Mouse (Mus musculus) hindbrain, embryonic 16.5 days (tissue): ENCODE data around the gene Selenow. TPM values are rescaled to one million over a fixed set of nuclear protein-coding genes. Genes with fewer than 3 reads are reported as not detected.

ENCODE experiments used
- ATAC-seq: fragments of 200-750 bp; cut with Nextera tagmentation; 2 replicates; pipeline ENCODE4 v1.8.0; 2017; ENCODE audit warnings: moderate TSS enrichment, moderate library complexity
- H3K27ac ChIP-seq: fragments of 300-500 bp; sonication (generic); 2 replicates; pipeline ENCODE4 v1.5.1; 2014; ENCODE audit warnings: low read depth, mild to moderate bottlenecking, control low read depth, low read length, moderate library complexity
- H3K27me3 ChIP-seq: fragments of 300-500 bp; sonication (generic); replicated peaks from 2 replicates; pipeline ENCODE4 v1.6.1; 2014; ENCODE audit warnings: low read length; ENCODE audit not compliant: control insufficient read depth, insufficient read depth
- H3K36me3 ChIP-seq: fragments of 300-500 bp; sonication (generic); 2 replicates; pipeline ENCODE4 v1.6.1; 2014; ENCODE audit warnings: mild to moderate bottlenecking, low read length, moderate library complexity, mixed read lengths; ENCODE audit not compliant: control insufficient read depth, insufficient read depth
- H3K4me1 ChIP-seq: fragments of 300-500 bp; sonication (generic); 2 replicates; pipeline ENCODE4 v1.6.1; 2014; ENCODE audit warnings: low read depth, low read length; ENCODE audit not compliant: control insufficient read depth, insufficient read depth
- H3K4me2 ChIP-seq: fragments of 300-500 bp; sonication (generic); 2 replicates; pipeline ENCODE4 v1.6.1; 2014; ENCODE audit warnings: mild to moderate bottlenecking, low read length, control low read depth, moderate library complexity
- H3K4me3 ChIP-seq: fragments of 300-500 bp; sonication (generic); 2 replicates; pipeline ENCODE4 v1.5.1; 2014; ENCODE audit warnings: mild to moderate bottlenecking, low read length, control low read depth, moderate library complexity
- H3K9ac ChIP-seq: fragments of 300-500 bp; sonication (generic); 2 replicates; pipeline ENCODE4 v1.6.1; 2014; ENCODE audit warnings: low read depth, mild to moderate bottlenecking, control low read depth, low read length, moderate library complexity
- H3K9me3 ChIP-seq: fragments of 300-500 bp; sonication (generic); 2 replicates; pipeline ENCODE4 v1.6.1; 2014; ENCODE audit warnings: mild to moderate bottlenecking, low read length, moderate library complexity; ENCODE audit not compliant: control insufficient read depth
- WGBS: fragments of 180-500 bp; shearing (Covaris S2); extraction: QIAGEN DNeasy Blood & Tissue Kit; methylation state at CpG from one replicate; pipeline ENCODE4 v1.1.7; 2014; 5-methylcytosine and 5-hydroxymethylcytosine counted together
- polyA plus RNA-seq: library from polyadenylated mRNA; unstranded; fragments of >200 nt; fragmentation: Nextera tagmentation; extraction: Ambion mirVana; gene quantifications from 2 replicates; pipeline ENCODE4 v1.2.1, GENCODE M21; 2015

Selenow gene
- 1,540 and 1,671 TPM in 2 replicates for polyA plus RNA-seq

DNA sequence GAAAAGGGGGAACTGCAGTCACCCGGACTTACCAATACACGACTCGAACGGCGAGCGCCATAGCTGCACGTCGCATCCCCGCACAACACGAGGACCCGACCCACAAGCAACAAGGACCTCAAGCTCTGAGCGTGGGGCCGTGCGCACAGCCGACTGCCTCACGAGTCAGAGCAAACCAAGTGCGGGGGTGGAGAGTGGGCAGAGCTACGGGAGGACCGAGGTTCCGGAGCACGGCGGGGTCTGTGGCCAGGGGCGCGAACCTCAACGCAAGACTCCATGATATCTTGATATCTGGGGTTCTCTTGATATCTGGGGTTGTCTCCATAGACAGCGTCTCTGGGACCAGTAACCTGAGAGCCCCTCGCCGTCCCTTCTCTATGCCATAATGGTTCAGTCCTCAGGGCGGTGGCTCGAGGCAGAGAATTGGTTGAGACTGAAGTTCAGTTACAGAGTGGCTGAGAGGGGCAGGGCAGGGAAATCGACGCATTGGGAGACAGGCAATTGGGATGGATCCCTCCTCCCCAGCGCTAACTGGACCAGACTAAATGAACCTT, at the start of gene Selenow:
Gene Selenow (minus strand): TSS at position 183 of the 554 bp plus-strand sequence.
- Histone ChIP-seq H3K9ac (peak within 1 kb of the TSS; percentile 61), H3K4me1 (peaks cover 20% of the 10 kb centered on the region), H3K4me3 (peak within 1 kb of the TSS; percentile 55), H3K27me3 (no peaks in the 10 kb centered on the region), H3K36me3 (peaks cover 16% of the 10 kb centered on the region), H3K27ac (peak within 1 kb of the TSS; percentile 91), H3K4me2 (peak within 1 kb of the TSS; percentile 91), H3K9me3 (no peaks in the 10 kb centered on the region)
- WGBS: 0% methylated on average over 33 of the region's 33 CpGs
- ATAC-seq: peak; percentile 96

DNA sequence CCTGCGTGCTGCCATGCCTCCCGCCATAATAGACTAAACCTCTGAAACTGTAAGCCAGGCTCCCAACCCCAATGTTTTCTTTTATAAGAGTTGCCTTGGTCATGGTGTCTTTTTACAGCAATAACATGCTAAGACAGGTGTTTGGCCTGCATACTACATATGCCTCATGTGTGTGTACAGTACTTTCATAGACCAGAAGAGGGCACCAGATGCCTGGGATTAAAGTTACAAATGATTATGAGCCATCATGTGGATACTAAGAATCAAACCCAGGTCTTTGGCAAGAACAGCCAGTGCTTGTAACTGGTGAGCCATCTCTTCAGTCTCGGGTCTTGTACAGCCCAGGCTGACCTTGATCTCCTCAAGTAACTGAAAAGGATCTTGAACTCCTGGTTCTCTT, 47.5 kb upstream of the Selenow start:
- Histone ChIP-seq H3K36me3 (peaks cover 31% of the 10 kb centered on the region), H3K4me2 (no peak overlapping the region), H3K9me3 (no peaks in the 10 kb centered on the region), H3K4me1 (no peaks in the 10 kb centered on the region), H3K4me3 (no peak overlapping the region), H3K27me3 (no peaks in the 10 kb centered on the region), H3K9ac (no peak overlapping the region), H3K27ac (no peak overlapping the region)
- WGBS: 82% methylated on average over 3 of the region's 3 CpGs
- ATAC-seq: no peak

GRCm38 (mm10) chr7:15968322-15968721, 46.1 kb upstream of the Selenow start:
- H3K27ac ChIP-seq: no peak overlapping the region
- no peaks in the 10 kb centered on the region for H3K27me3 ChIP-seq
- no peak overlapping the region for H3K4me2 ChIP-seq
- 88% methylated on average over 8 of the region's 8 CpGs for WGBS
- H3K4me1 ChIP-seq: no peaks in the 10 kb centered on the region
- no peak for ATAC-seq
- H3K9me3 ChIP-seq: no peaks in the 10 kb centered on the region
- peaks cover 25% of the 10 kb centered on the region for H3K36me3 ChIP-seq
- no peak overlapping the region for H3K9ac ChIP-seq
- no peak overlapping the region for H3K4me3 ChIP-seq

DNA sequence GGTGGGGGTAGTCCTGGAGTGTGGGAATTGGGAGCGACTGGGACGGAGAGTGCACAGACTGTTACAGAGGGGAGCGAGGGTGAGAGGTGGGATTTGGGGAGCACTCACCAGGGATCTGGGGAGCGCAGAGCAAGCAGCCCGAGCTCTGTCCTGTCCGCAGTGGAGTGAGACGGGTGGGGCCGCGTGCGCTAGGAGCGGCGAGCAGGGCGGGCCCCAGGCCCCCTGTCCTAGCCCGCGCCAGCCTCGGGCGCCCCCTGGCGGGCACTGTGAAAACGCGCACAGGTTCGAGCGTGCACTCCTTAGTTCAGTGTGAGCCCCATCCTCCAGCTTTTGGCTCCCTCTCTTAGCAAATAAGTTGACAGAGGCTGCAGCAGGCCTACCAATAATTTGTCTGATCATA, 45.1 kb upstream of the Selenow start, which contains the start of gene Ehd2:
Gene Ehd2 (minus strand): TSS at position 256 of the 400 bp plus-strand sequence.
- peak within 1 kb of the TSS; percentile 58 for H3K9ac ChIP-seq
- no peaks in the 10 kb centered on the region for H3K9me3 ChIP-seq
- H3K27ac ChIP-seq: no peak within 1 kb of the TSS
- ATAC-seq: peak; percentile 78
- no peaks in the 10 kb centered on the region for H3K27me3 ChIP-seq
- peaks cover 9% of the 10 kb centered on the region for H3K4me1 ChIP-seq
- WGBS: 0% methylated on average over 19 of the region's 22 CpGs
- H3K4me3 ChIP-seq: peak within 1 kb of the TSS; percentile 36
- peaks cover 15% of the 10 kb centered on the region for H3K36me3 ChIP-seq
- peak within 1 kb of the TSS; percentile 55 for H3K4me2 ChIP-seq

GRCm38 (mm10) chr7:15966489-15966888, 44.3 kb upstream of the Selenow start:
- Histone ChIP-seq H3K9me3 (no peaks in the 10 kb centered on the region), H3K4me2 (peak overlapping the region; percentile 55), H3K4me1 (peaks cover 14% of the 10 kb centered on the region), H3K27ac (no peak overlapping the region), H3K4me3 (no peak overlapping the region), H3K27me3 (no peaks in the 10 kb centered on the region), H3K36me3 (peaks cover 7% of the 10 kb centered on the region), H3K9ac (no peak overlapping the region)
- ATAC-seq: no peak
- WGBS: 84% methylated on average over 3 of the region's 3 CpGs

DNA sequence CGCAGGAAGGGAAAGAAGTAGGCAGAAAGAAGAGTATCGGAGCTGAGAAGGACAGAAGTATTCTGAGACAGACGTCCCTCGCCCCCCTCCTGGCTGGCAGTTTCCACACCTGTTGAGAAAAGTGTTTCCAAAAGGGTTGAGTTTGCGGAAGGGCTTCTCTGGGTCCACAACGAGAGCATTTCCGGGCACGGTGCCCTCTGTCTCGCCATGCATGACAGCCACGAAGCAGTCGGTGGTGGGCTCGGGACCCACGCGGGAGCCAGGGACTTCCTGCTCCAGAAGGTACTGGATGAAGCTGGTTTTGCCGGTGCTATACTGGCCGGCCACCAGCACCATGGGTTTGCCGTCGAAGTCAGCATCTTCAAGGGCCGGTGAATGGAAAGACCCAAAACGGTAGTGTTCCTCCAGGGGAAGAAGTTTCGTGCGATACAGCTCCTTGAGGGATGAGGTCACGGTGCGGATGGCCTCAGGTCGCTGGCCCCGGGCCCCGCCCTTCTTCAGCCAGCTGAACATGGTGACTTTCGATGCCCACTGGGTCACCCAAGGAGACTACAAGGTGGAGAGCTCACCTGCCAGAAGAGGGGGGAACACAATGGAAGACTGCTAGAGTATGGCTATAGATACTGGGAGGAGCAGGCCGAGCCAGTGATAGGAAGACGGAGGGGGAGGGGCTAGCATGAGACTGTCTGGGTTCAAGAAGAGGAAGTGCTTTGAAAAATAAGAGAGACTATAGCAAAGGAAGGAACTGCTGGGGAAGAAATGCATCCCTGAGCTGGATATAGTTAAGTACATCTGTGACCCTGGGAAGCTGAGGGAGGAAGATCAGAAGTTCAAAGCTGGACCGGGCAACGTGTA, 41.8 kb upstream of the Selenow start:
- Histone ChIP-seq H3K9ac (no peak overlapping the region), H3K36me3 (no peaks in the 10 kb centered on the region), H3K4me2 (no peak overlapping the region), H3K9me3 (no peaks in the 10 kb centered on the region), H3K27ac (no peak overlapping the region), H3K4me3 (no peak overlapping the region), H3K27me3 (no peaks in the 10 kb centered on the region), H3K4me1 (peaks cover 14% of the 10 kb centered on the region)
- 85% methylated on average over 32 of the region's 32 CpGs for WGBS
- no peak for ATAC-seq

DNA sequence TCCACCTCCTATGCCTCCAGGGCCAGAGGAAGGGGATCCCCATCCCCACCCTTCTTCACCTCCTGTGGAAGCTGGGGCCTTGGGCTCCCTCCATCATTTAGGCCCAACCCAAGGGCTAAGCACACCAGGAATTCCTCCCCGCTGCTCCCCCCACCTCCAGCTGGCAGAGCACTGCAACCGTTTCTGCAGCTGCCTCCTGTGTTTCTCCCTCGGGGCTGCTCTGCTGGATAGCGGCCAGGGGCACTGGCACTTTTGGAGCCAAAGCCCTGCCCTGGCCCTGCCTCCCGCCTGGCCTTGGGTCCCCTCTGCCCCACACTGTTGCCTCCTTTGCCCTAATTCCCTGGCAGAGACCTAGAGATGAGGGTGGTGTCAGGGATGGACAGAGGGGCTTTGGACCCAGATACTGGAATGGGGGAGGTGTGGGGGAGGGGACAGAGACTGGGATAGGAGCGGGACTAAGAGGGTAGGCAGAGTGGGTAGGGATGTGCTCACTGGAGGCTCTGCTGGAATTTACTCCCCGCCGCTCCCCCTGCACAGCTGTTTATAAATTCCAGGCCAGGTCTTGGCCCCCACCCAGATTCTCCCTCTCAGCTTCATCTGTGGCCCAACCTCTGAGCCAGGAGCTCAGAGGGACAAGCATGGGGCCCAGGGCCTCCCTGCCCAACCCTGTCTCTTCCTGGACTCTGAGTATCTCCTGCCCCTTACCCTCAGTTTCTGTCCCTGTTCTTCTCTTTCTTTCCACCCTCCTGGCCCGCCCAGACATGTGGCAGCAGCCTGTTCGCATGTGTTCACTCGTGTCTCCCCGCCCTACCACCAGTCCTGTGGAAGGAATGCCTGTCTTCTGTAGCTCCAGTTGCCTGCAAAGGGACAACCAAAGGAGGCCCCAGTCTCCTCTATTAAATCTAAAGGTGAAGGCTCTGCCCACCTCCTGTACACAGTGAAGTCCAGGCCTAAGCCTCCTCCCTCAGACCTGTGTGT, 40.4 kb upstream of the Selenow start:
- H3K9ac ChIP-seq: peak overlapping the region; percentile 15; the same call in 1 of the 2 replicates
- no peak overlapping the region; the same call in 1 of the 2 replicates for H3K27ac ChIP-seq
- H3K4me1 ChIP-seq: peaks cover 14% of the 10 kb centered on the region
- no peaks in the 10 kb centered on the region for H3K9me3 ChIP-seq
- H3K4me3 ChIP-seq: no peak overlapping the region
- peak; percentile 43 for ATAC-seq
- WGBS: 40% methylated on average over 12 of the region's 12 CpGs
- no peaks in the 10 kb centered on the region for H3K36me3 ChIP-seq
- no peaks in the 10 kb centered on the region for H3K27me3 ChIP-seq
- H3K4me2 ChIP-seq: no peak overlapping the region

DNA sequence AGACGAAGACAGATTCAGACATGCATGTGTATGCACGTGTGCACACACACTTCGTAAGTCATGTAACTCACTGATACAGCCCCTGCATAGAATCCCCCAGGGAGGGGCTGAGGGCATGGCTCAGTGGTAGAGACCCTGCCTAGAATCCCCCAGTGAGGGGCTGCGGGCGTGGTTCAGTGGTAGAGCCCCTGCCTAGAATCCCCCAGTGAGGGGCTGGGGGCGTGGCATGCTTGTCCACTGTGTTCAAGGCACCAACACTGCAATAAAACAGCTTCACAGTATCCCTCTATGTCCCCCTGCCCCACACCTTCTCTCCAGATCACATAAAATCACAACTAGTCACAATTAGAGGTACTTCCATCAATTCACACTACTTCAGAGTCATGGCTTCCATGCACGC, 39.6 kb upstream of the Selenow start:
- H3K4me1 ChIP-seq: peaks cover 14% of the 10 kb centered on the region
- H3K9me3 ChIP-seq: no peaks in the 10 kb centered on the region
- H3K4me2 ChIP-seq: no peak overlapping the region
- WGBS: 89% methylated on average over 7 of the region's 7 CpGs
- no peaks in the 10 kb centered on the region for H3K36me3 ChIP-seq
- H3K9ac ChIP-seq: no peak overlapping the region
- no peak overlapping the region for H3K4me3 ChIP-seq
- no peak for ATAC-seq
- no peaks in the 10 kb centered on the region for H3K27me3 ChIP-seq
- H3K27ac ChIP-seq: no peak overlapping the region
